ENCODE assay signal across 18 mouse cellular contexts in the genomic region with DNA sequence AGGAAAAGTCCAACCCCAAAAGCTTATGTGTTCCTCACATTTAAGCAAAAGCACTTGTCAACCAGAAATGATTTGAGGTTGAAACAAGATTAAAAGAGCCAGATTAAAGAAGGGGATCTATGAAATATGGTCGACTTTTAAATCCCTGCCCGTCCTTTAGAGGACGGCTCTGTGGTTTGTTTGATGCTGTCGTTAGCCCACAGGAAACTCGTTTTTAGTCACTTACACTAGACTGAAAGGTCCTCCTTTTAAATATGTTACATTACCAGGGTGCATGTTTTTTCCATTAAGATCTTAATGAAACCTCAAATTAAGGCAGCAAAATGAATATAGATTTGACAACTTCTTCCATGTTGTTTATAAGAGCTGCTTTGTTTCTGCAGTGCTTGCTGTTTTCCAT.
"Had no signal": no experiment of that assay in that cellular context is flagged by ENCODE, and none has a peak within 500 bp of the region (broad histone marks: within the 10 kb centered on the region; RNA-seq: fewer than 3 reads in every experiment).

No protein-coding gene starts in this region.

- H3K27ac ChIP-seq: midbrain, embryonic 10.5 days; midbrain, embryonic 12.5 days; neural tube, embryonic 13.5 days; neural tube, embryonic 15.5 days had no signal

- H3K9ac ChIP-seq: lung, embryonic 14.5 days; midbrain, embryonic 12.5 days; neural tube, embryonic 13.5 days; neural tube, embryonic 15.5 days had no signal

- H3K27me3 ChIP-seq: midbrain, embryonic 12.5 days; neural tube, embryonic 13.5 days; neural tube, embryonic 15.5 days had no signal

- H3K9me3 ChIP-seq: midbrain, embryonic 10.5 days; midbrain, embryonic 12.5 days; neural tube, embryonic 13.5 days; neural tube, embryonic 15.5 days had no signal

- ATAC-seq: midbrain, embryonic 16.5 days had no signal

- H3K36me3 ChIP-seq: midbrain, embryonic 10.5 days; midbrain, embryonic 12.5 days; neural tube, embryonic 13.5 days; neural tube, embryonic 15.5 days had no signal

- H3K4me1 ChIP-seq: midbrain, embryonic 10.5 days; midbrain, embryonic 12.5 days; neural tube, embryonic 13.5 days; neural tube, embryonic 15.5 days had no signal

- DNase-seq: lung, embryonic 14.5 days; lung, postnatal 10 days; lung, postnatal 4 days; midbrain, embryonic 14.5 days; retina, postnatal 1 day; right cerebral cortex, adult 18-20 months; right cerebral cortex, postnatal 25 days; right cerebral cortex, postnatal 4 days; spleen, adult 18-20 months; thymus, adult 18-20 months; thymus, postnatal 14 days; thymus, postnatal 36 days had no signal

- H3K4me2 ChIP-seq: lung, embryonic 14.5 days; midbrain, embryonic 12.5 days; neural tube, embryonic 13.5 days; neural tube, embryonic 15.5 days had no signal

- H3K4me3 ChIP-seq: midbrain, embryonic 10.5 days; midbrain, embryonic 12.5 days; myocyte; neural tube, embryonic 13.5 days; neural tube, embryonic 15.5 days had no signal
